Mouse (Mus musculus) hindbrain, embryonic 11.5 days (tissue): ENCODE measurements around the gene Tnip3. TPM values are rescaled to one million over a fixed set of nuclear protein-coding genes. Genes with fewer than 3 reads are reported as not detected.

ENCODE experiments used
- polyA plus RNA-seq: library from polyadenylated mRNA; unstranded; fragments of >200 nt; fragmentation: Nextera tagmentation; extraction: Ambion mirVana; gene quantifications from 2 replicates; pipeline ENCODE4 v1.2.1, GENCODE M21; 2014

Tnip3 gene
- polyA plus RNA-seq, 1 experiment from 2014 or later, result not detected

Other genes with a start within 250 kb of the Tnip3 start
- 4.4 and 5.7 TPM in 2 replicates for gene C130060K24Rik, start 144.2 kb upstream of the Tnip3 start, polyA plus RNA-seq
- 19.3 and 21.7 TPM in 2 replicates for gene Ndnf, start 146.3 kb downstream of the Tnip3 start, polyA plus RNA-seq